Mouse (Mus musculus) hindbrain, embryonic 10.5 days (tissue): ENCODE results near the gene Mrpl22. TPM values are rescaled to one million over a fixed set of nuclear protein-coding genes. Genes with fewer than 3 reads are reported as not detected.

Source experiments
- DNase-seq: peaks from one replicate; pipeline ENCODE4 v3.0.0-alpha.2; 2017; ENCODE audit warnings: low spot score
- H3K27ac ChIP-seq: fragments of 300-500 bp; sonication (generic); 2 replicates; pipeline ENCODE4 v1.5.1; 2016; ENCODE audit warnings: mild to moderate bottlenecking, moderate library complexity
- H3K27me3 ChIP-seq: fragments of 300-500 bp; sonication (generic); 2 replicates; pipeline ENCODE4 v1.6.1; 2016; ENCODE audit warnings: mild to moderate bottlenecking; ENCODE audit not compliant: poor library complexity, insufficient read depth, severe bottlenecking
- H3K36me3 ChIP-seq: fragments of 300-500 bp; sonication (generic); 2 replicates; pipeline ENCODE4 v1.6.1; 2016; ENCODE audit warnings: mild to moderate bottlenecking, moderate library complexity
- H3K4me1 ChIP-seq: fragments of 300-500 bp; sonication (generic); replicated peaks from 2 replicates; pipeline ENCODE4 v1.6.1; 2016; ENCODE audit warnings: mild to moderate bottlenecking
- H3K4me3 ChIP-seq: fragments of 300-500 bp; sonication (generic); 2 replicates; pipeline ENCODE4 v1.5.1; 2016; ENCODE audit warnings: mild to moderate bottlenecking, moderate library complexity
- H3K9me3 ChIP-seq: fragments of 300-500 bp; sonication (generic); 2 replicates; pipeline ENCODE4 v1.6.1; 2016; ENCODE audit warnings: mild to moderate bottlenecking, moderate library complexity
- WGBS: fragments of 180-500 bp; shearing (Covaris S2); methylation state at CpG from one replicate; pipeline ENCODE4 v1.1.7; 2016; 5-methylcytosine and 5-hydroxymethylcytosine counted together
- polyA plus RNA-seq: library from polyadenylated mRNA; unstranded; fragments of >200 nt; fragmentation: Nextera tagmentation; extraction: Ambion mirVana; gene quantifications from 2 replicates; pipeline ENCODE4 v1.2.1, GENCODE M21; 2016

Mrpl22 gene
- 140 TPM in 2 replicates for polyA plus RNA-seq

DNA sequence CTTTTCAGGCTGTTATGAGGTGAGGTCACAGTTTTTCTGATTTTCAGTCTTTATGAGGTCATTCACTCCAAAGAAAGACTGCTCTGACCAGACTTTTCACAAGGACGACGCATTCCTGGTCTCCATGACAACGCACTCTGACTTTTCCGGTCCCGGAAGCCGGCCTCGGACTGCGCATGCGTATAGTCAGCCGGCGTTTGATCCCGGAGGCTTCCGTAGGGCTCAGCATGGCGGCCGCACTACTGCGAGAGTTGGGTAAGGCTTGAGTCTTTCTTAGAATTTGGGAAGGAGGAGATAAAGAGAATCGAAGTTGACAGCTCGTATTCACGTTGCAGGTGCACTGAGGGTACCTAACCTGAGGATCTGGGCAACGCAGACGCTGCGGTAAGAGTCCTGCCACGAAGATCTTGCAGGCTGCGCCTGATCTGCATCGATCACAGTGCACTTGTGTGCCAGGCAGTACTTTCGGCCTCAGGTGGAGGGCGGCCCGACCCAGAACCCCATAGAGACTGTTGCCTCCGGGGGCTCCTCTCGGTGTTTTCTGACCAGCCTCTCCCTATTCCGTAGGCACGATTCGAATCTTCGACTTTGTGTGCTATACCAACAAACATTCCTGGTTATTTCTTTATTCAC lies at the start of gene Mrpl22:
Gene Mrpl22 (plus strand): TSS at position 203 of the 633 bp plus-strand sequence.
- peaks cover 40% of the 10 kb centered on the region for H3K36me3 ChIP-seq
- H3K4me3 ChIP-seq, result peak within 1 kb of the TSS; percentile 63
- peak; percentile 96 for DNase-seq
- H3K27ac ChIP-seq, result peak within 1 kb of the TSS; percentile 81
- peaks cover 21% of the 10 kb centered on the region for H3K4me1 ChIP-seq
- WGBS, result under 1% methylated on average over 34 of the region's 34 CpGs
- no peaks in the 10 kb centered on the region for H3K27me3 ChIP-seq
- H3K9me3 ChIP-seq, result no peaks in the 10 kb centered on the region

DNA sequence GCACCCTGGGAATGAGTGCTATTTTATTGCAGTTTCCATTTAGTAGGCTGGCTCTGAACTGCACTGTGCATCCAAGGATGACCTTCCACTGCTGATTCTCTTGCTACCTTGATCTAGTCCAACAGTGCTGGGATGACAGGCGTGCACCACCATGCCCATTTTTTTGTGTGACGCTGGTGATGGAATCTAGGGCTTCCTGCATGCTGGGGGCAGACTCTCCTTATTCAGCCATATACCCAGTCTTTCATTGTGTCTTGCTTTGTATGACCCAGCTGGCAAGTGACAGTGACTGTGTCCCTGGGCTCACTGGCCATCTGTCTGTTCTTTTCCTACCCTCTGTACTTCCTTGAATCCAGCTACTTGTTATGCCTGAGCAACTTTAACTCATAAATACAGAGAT lies 47.8 kb upstream of the Mrpl22 start:
- peaks cover 100% of the 10 kb centered on the region for H3K36me3 ChIP-seq
- 92% methylated on average over 2 of the region's 2 CpGs for WGBS

GRCm38 (mm10) chr11:58125021-58125420 lies 46.4 kb upstream of the Mrpl22 start:
- Histone ChIP-seq H3K9me3 (no peaks in the 10 kb centered on the region), H3K4me3 (no peak overlapping the region), H3K27ac (no peak overlapping the region), H3K36me3 (peaks cover 100% of the 10 kb centered on the region), H3K27me3 (no peaks in the 10 kb centered on the region), H3K4me1 (0 out of 2 replicates have a peak, but pooled peaks cover 2% of the 10 kb centered on the region)
- no peak for DNase-seq
- WGBS, result 91% methylated on average over 11 of the region's 11 CpGs

More for the DNA sequence above, 47.8 kb upstream of the Mrpl22 start:
- 0 out of 2 replicates have a peak, but pooled peaks cover 2% of the 10 kb centered on the region for H3K4me1 ChIP-seq
- H3K4me3 ChIP-seq, result no peak overlapping the region
- DNase-seq, result no peak
- H3K9me3 ChIP-seq, result no peaks in the 10 kb centered on the region
- no peak overlapping the region for H3K27ac ChIP-seq
- no peaks in the 10 kb centered on the region for H3K27me3 ChIP-seq

- peaks cover 100% of the 10 kb centered on the region for H3K36me3 ChIP-seq
- 83% methylated on average over 7 of the region's 7 CpGs for WGBS
- H3K27me3 ChIP-seq, result no peaks in the 10 kb centered on the region
- no peak for DNase-seq
- H3K27ac ChIP-seq, result no peak overlapping the region
- H3K4me1 ChIP-seq, result no peaks in the 10 kb centered on the region
- H3K4me3 ChIP-seq, result no peak overlapping the region
- no peaks in the 10 kb centered on the region for H3K9me3 ChIP-seq
These were observed 44.9 kb upstream of the Mrpl22 start for GRCm38 (mm10) chr11:58126397-58127160.

DNA sequence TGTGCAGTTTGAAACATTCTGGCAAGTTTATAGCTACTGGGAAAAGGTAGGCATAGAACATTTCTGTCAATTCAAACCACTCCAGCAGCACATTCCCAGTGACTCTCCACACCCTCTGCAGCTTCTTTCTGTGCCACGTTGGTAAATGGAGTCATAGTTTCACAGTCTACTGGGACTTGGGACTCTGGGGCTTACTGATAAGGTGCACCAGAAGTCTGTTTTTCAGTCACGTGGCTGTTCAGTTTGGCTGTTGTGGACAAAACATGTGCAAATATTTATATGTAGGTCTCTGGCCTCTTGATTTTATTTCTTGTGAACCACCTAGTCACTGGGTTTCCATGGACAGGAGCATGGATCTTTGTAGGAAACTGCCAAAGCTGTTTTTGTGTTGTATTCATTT lies 43.9 kb upstream of the Mrpl22 start:
- H3K36me3 ChIP-seq, result peaks cover 100% of the 10 kb centered on the region
- no peak overlapping the region for H3K27ac ChIP-seq
- WGBS, result 91% methylated on average over 2 of the region's 2 CpGs
- H3K9me3 ChIP-seq, result no peaks in the 10 kb centered on the region
- H3K4me1 ChIP-seq, result no peaks in the 10 kb centered on the region
- no peak overlapping the region for H3K4me3 ChIP-seq
- H3K27me3 ChIP-seq, result no peaks in the 10 kb centered on the region
- DNase-seq, result no peak

DNA sequence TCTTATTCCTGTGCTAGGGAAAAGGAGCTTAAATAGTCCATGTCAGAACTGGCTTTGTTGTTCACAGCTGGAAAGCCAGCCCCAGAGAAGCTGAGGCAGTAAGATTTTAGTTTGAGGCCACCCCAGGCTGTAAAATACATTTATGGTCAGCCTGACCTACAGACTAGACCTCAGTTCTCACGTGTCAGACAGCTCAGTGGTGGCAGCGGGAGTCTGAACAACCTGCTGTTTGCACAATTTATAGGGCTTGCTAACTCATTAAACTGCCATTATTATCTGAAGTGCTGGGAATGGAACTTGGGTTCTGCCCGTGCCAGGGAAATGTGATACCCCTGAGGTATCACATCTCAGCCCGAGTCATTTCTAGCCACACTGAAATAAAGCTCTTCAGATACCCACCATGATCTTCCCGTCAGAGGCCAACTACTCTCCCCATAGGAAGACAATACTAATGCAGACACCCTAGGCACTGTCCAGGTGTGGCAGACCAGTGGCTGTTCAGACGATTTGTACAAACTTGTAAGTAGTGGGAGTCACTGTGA lies 42.1 kb upstream of the Mrpl22 start:
- Histone ChIP-seq H3K36me3 (peaks cover 100% of the 10 kb centered on the region), H3K27me3 (no peaks in the 10 kb centered on the region), H3K9me3 (no peaks in the 10 kb centered on the region), H3K27ac (no peak overlapping the region), H3K4me3 (no peak overlapping the region), H3K4me1 (no peaks in the 10 kb centered on the region)
- 86% methylated on average over 6 of the region's 6 CpGs for WGBS
- DNase-seq, result no peak

- Histone ChIP-seq H3K36me3 (peaks cover 100% of the 10 kb centered on the region), H3K27ac (no peak overlapping the region), H3K4me3 (no peak overlapping the region), H3K9me3 (no peaks in the 10 kb centered on the region), H3K4me1 (no peaks in the 10 kb centered on the region), H3K27me3 (no peaks in the 10 kb centered on the region)
- 95% methylated on average over 3 of the region's 3 CpGs for WGBS
- no peak for DNase-seq
These were observed 39.4 kb upstream of the Mrpl22 start for GRCm38 (mm10) chr11:58132026-58132425.

DNA sequence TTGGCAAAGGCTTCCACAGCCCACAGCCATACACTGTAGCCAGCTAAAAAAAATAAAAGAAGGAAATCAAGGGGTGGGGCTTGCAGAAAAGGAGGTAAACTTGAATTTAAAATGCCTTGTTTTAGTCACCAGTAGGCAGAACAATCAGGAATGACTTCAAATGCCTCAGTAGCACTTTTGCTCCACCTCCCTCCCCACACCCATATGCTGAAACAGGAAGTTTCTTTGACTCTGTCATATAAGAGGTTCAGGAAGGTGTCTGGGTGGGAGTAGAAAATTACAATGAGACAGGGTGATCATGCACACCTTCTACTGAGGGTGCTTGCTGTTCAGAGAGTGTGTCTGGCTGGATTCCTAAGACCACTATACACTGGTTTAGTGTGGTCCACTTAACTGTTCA lies 36.6 kb upstream of the Mrpl22 start:
- DNase-seq, result no peak
- Histone ChIP-seq H3K4me1 (peaks cover 7% of the 10 kb centered on the region; the same call in 1 of the 2 replicates), H3K4me3 (no peak overlapping the region), H3K36me3 (peaks cover 100% of the 10 kb centered on the region), H3K27me3 (no peaks in the 10 kb centered on the region), H3K27ac (no peak overlapping the region), H3K9me3 (no peaks in the 10 kb centered on the region)

DNA sequence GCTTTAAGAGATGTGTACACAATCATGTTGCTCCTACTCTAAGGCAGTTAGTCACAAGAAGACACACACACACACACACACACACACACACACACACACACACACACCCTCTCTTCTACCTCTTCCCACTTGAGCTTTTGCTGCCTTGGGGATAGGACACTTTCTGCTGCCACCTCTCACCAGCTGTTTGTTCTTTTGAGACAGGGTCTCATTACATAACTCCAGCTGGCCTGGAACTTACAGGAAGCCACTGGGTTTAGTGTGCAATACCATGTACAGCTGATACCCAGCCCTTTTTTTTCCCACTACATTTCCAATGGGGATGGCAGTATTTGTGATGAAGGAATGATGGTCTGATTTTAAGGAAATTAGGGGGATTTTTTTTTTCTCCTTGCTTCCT lies 36.2 kb upstream of the Mrpl22 start:
- no peaks in the 10 kb centered on the region for H3K9me3 ChIP-seq
- H3K27ac ChIP-seq, result no peak overlapping the region
- peaks cover 100% of the 10 kb centered on the region for H3K36me3 ChIP-seq
- H3K4me1 ChIP-seq, result peaks cover 7% of the 10 kb centered on the region; the same call in 1 of the 2 replicates
- H3K27me3 ChIP-seq, result no peaks in the 10 kb centered on the region
- no peak overlapping the region for H3K4me3 ChIP-seq
- no peak for DNase-seq

- no peak overlapping the region for H3K27ac ChIP-seq
- H3K9me3 ChIP-seq, result no peaks in the 10 kb centered on the region
- no peaks in the 10 kb centered on the region for H3K27me3 ChIP-seq
- DNase-seq, result no peak
- peaks cover 7% of the 10 kb centered on the region; the same call in 1 of the 2 replicates for H3K4me1 ChIP-seq
- WGBS, result 90% methylated on average over 6 of the region's 6 CpGs
- H3K36me3 ChIP-seq, result peaks cover 100% of the 10 kb centered on the region
- H3K4me3 ChIP-seq, result no peak overlapping the region
These were observed 34.8 kb upstream of the Mrpl22 start for GRCm38 (mm10) chr11:58136677-58137076.

DNA sequence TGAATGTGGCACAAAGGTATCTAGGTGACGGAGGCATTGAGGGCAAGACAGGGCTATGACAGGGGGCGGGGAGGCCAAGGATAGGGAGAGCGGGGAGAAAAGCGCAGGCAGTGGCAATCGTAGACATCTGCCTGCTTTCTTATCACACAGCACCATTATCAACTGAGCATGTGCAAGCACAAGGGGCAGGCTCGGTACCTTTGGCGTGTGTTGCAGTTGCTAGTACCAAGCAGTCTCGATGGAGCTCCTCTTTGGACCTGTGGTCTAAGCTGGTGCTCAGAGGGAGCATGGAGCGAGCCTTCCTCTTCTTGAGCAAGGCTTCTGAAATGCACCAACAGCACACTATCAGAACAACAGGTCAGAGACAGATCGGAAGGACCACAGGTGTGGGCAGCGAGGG lies 32.6 kb upstream of the Mrpl22 start:
- Histone ChIP-seq H3K9me3 (no peaks in the 10 kb centered on the region), H3K27me3 (no peaks in the 10 kb centered on the region), H3K36me3 (peaks cover 98% of the 10 kb centered on the region), H3K4me1 (peaks cover 7% of the 10 kb centered on the region; the same call in 1 of the 2 replicates), H3K27ac (no peak overlapping the region; the same call in 1 of the 2 replicates), H3K4me3 (no peak overlapping the region)
- WGBS, result 85% methylated on average over 11 of the region's 11 CpGs
- peak; percentile 16 for DNase-seq

DNA sequence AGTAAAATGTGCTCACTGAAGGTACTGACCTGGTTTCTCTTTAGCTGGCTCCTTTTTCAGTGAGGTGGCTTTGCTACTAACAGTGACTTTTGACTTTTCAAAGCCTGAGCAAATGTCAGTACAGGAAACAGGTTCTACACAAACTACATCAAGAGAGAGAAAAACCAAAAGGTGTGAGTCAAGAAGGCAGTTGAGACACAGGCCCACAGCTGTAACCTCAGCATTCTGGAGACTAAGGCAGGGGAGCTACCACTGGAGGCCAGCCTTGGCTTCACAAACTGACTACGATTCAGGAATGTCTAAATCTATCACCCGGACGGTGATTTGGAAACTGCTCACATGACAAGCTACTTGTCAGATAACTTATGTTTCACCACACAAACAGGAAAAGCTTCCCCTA lies 32.0 kb upstream of the Mrpl22 start:
- DNase-seq, result no peak
- 93% methylated on average over 3 of the region's 3 CpGs for WGBS
- H3K4me3 ChIP-seq, result no peak overlapping the region

More for the DNA sequence above, 32.0 kb upstream of the Mrpl22 start:
- no peak overlapping the region; the same call in 1 of the 2 replicates for H3K27ac ChIP-seq
- H3K27me3 ChIP-seq, result no peaks in the 10 kb centered on the region
- peaks cover 7% of the 10 kb centered on the region; the same call in 1 of the 2 replicates for H3K4me1 ChIP-seq
- H3K36me3 ChIP-seq, result peaks cover 98% of the 10 kb centered on the region
- no peaks in the 10 kb centered on the region for H3K9me3 ChIP-seq
